25 mouse cellular contexts compared by ENCODE assay signal in the genomic region with DNA sequence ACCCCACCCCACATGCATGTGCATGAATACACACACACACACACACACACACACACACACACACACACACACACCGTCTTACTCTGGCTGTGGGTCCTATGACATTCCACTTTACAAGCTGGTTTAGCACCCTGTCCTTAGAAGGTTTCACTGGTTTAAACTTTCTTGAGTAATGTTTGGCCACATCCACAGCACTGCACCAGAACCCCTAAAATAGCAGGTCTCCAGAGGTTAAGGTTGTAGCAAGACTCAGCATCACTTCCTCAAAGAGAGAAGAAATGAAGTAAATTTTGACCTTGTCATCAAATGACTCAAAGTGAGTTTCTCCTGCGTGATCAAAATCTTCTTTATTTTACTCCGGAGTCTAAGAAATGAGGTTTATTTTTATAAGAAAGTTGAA. TPM values are rescaled to one million over a fixed set of nuclear protein-coding genes. Genes with fewer than 3 reads are reported as not detected.
"Had no signal": no experiment of that assay in that cellular context is flagged by ENCODE, and none has a peak within 500 bp of the region (broad histone marks: within the 10 kb centered on the region; RNA-seq: fewer than 3 reads in every experiment).

No protein-coding gene starts in this region.

- ATAC-seq: liver, embryonic 12.5 days; lung, postnatal 0 days; midbrain, embryonic 16.5 days had no signal

- DNase-seq: lung, adult 18-20 months; lung, postnatal 14 days; lung, postnatal 36 days; midbrain, embryonic 14.5 days; right cerebral cortex, postnatal 14 days; thymus, adult 2 months; thymus, postnatal 25 days; thymus, postnatal 4 days had no signal

- H3K4me3 ChIP-seq: liver, embryonic 12.5 days; lung, embryonic 15.5 days; megakaryocyte, embryonic 14.5 days; midbrain, embryonic 12.5 days; neural tube, embryonic 12.5 days; stomach, embryonic 15.5 days had no signal

- H3K27ac ChIP-seq: liver, embryonic 12.5 days; liver, embryonic 14.5 days; lung, embryonic 15.5 days; macrophage; midbrain, embryonic 12.5 days; neural tube, embryonic 12.5 days; stomach, embryonic 15.5 days; stomach, postnatal 0 days had no signal

- H3K4me1 ChIP-seq: liver, embryonic 12.5 days; lung, embryonic 15.5 days; megakaryocyte, embryonic 14.5 days; midbrain, embryonic 12.5 days; neural tube, embryonic 12.5 days; stomach, embryonic 15.5 days had no signal

- H3K27me3 ChIP-seq: liver, embryonic 12.5 days; lung, embryonic 15.5 days; megakaryocyte, embryonic 14.5 days; midbrain, embryonic 12.5 days; neural tube, embryonic 12.5 days; stomach, embryonic 15.5 days had no signal

- H3K36me3 ChIP-seq: liver, embryonic 12.5 days; lung, embryonic 15.5 days; midbrain, embryonic 12.5 days; neural tube, embryonic 12.5 days; stomach, embryonic 15.5 days had no signal

- H3K4me2 ChIP-seq: liver, embryonic 12.5 days; lung, embryonic 15.5 days; midbrain, embryonic 12.5 days; neural tube, embryonic 12.5 days; stomach, embryonic 15.5 days had no signal

- H3K9me3 ChIP-seq: liver, embryonic 12.5 days; lung, embryonic 15.5 days; stomach, embryonic 15.5 days had no signal

- H3K9ac ChIP-seq: liver, embryonic 12.5 days; liver, embryonic 14.5 days; lung, embryonic 15.5 days; midbrain, embryonic 12.5 days; neural tube, embryonic 12.5 days; stomach, embryonic 15.5 days had no signal

RNA-seq across cellular contexts. Expression of a gene that starts 15.5 kb away (rescaled TPM):
- total RNA-seq: monocyte, adult 5-6 weeks; neutrophil, adult 5-6 weeks had no signal
- polyA plus RNA-seq: liver, embryonic 12.5 days; liver, embryonic 14.5 days; liver, embryonic 16.5 days; lung, embryonic 15.5 days; lung, postnatal 0 days; macrophage; midbrain, embryonic 12.5 days; midbrain, embryonic 14.5 days; midbrain, embryonic 16.5 days; neural tube, embryonic 12.5 days; neural tube, embryonic 14.5 days; spleen, adult 2 months; stomach, embryonic 15.5 days; stomach, postnatal 0 days; thymus, adult 2 months; urinary bladder, adult 2 months had no signal

RNA-seq across cellular contexts. Expression of a gene that starts 45.4 kb away (rescaled TPM):
- total RNA-seq: monocyte, adult 5-6 weeks; neutrophil, adult 5-6 weeks had no signal
- polyA plus RNA-seq: liver, embryonic 14.5 days; liver, embryonic 16.5 days; macrophage; spleen, adult 2 months had no signal
